Mouse (Mus musculus): ENCODE measurements around the gene Flt3l. TPM values are rescaled to one million over a fixed set of nuclear protein-coding genes. Genes with fewer than 3 reads are reported as not detected.
"Not testable (repeated sequence)": the region's sequence is repeated elsewhere in the genome, so short reads cannot be mapped to it uniquely, and the experiment has no call there.

The Flt3l gene
- polyA plus RNA-seq, 2 experiments: 3.3 to 12.4 TPM

DNA sequence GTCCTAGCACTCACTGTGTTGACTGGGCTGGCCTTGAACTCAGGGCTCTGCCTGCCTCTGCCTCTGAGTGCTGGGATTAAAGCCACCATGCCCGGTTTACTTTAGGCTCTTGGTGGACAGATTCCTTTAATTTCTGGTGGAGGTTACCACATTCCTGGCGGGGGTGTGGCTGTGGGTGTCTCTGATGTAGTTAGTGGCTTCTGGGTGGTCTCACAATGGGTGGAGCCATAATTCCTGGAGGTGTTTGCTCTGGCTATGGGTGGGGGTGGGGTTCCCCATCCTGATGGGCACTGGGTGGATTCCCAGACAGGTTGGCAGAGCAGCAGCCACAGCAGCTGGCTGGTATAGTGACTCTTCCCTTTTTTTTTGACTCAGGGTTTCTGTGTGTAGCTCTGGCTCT lies 24.3 kb downstream of the Flt3l start:
- no peaks in the 10 kb centered on the region for H3K36me3 ChIP-seq (ENCODE audit: control insufficient read depth, insufficient read depth, low read length)
- no peaks in the 10 kb centered on the region for H3K4me1 ChIP-seq (ENCODE audit: control insufficient read depth, insufficient read depth, low read length)
- H3K4me2 ChIP-seq (replicated peaks; ENCODE audit: low read depth, low read length, severe bottlenecking): no peak overlapping the region
- H3K27ac ChIP-seq (replicated peaks; ENCODE audit: low read depth, low read length): no peak overlapping the region
- no peak for TF ChIP-seq POLR2A (IDR thresholded peaks at IDR 0.05; ENCODE audit: borderline replicate concordance, extremely low read depth, insufficient read depth, insufficient read length)
- DNase-seq (ENCODE audit: low spot score): no peak
- no peaks in the 10 kb centered on the region for H3K27me3 ChIP-seq (ENCODE audit: control insufficient read depth, insufficient read depth, low read length)
- 39% methylated on average over 2 of the region's 2 CpGs for WGBS
- H3K9me3 ChIP-seq (ENCODE audit: control insufficient read depth, low read length): no peaks in the 10 kb centered on the region
- no peak overlapping the region for H3K9ac ChIP-seq (ENCODE audit: low read depth, low read length, severe bottlenecking)
- no peak overlapping the region for H3K4me3 ChIP-seq (replicated peaks; ENCODE audit: low read length)
- ATAC-seq (ENCODE audit: low FRiP score, low read depth): no peak

DNA sequence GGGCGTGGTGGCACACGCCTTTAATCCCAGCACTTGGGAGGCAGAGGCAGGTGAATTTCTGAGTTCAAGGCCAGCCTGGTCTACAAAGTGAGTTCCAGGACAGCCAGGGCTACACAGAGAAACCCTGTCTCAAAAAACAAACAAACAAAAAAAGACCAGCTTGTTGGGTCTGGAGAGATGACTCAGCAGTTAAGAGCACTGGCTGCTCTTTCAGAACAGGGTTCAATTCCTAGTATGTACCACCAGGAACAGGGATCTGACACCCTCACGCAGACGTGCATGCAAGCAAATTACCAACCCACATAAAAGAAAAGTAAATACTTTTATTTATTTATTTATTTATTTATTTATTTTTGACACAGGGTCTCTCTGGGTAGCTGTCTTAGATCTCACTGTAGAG lies 26.1 kb downstream of the Flt3l start:
- not testable (repeated sequence) for H3K4me3 ChIP-seq (replicated peaks; ENCODE audit: low read length); H3K36me3 ChIP-seq (ENCODE audit: control insufficient read depth, insufficient read depth, low read length); H3K27me3 ChIP-seq (ENCODE audit: control insufficient read depth, insufficient read depth, low read length); H3K9ac ChIP-seq (ENCODE audit: low read depth, low read length, severe bottlenecking); DNase-seq (ENCODE audit: low spot score); H3K4me2 ChIP-seq (replicated peaks; ENCODE audit: low read depth, low read length, severe bottlenecking); H3K27ac ChIP-seq (replicated peaks; ENCODE audit: low read depth, low read length); ATAC-seq (ENCODE audit: low FRiP score, low read depth); H3K4me1 ChIP-seq (ENCODE audit: control insufficient read depth, insufficient read depth, low read length); H3K9me3 ChIP-seq (ENCODE audit: control insufficient read depth, low read length)
- WGBS: 89% methylated on average over 4 of the region's 4 CpGs

DNA sequence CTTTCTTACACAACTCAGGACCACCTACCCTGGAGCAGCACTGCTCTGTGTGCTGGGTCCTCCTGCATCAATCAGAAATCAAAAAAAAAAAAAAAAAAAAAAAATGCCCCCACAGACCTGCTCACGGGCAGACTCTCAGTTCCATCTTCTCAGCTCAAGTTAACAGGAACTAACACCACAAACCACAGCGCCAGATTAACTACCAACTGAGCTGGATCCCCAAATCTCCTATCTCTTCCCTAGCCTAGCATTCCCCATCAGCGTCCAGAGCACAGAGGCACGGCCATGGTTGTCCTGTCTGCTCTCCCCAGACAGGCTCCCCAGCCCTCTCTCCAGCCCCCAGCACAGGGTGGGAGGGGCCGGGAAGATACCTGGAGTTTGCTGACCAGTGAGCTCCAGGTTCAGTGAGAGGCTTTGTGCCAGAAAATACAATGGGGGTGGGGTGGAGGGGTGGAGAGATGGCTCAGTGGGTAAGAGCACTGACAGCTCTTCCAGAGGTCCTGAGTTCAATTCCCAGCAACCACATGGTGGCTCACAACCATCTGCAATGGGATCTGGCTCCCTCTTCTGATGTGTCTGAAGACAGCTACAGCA lies 29.1 kb downstream of the Flt3l start:
- H3K9ac ChIP-seq (ENCODE audit: low read depth, low read length, severe bottlenecking): no peak overlapping the region
- peaks cover 21% of the 10 kb centered on the region for H3K4me1 ChIP-seq (ENCODE audit: control insufficient read depth, insufficient read depth, low read length)
- no peaks in the 10 kb centered on the region for H3K27me3 ChIP-seq (ENCODE audit: control insufficient read depth, insufficient read depth, low read length)
- no peaks in the 10 kb centered on the region for H3K9me3 ChIP-seq (ENCODE audit: control insufficient read depth, low read length)
- 59% methylated on average over 5 of the region's 5 CpGs for WGBS
- ATAC-seq (ENCODE audit: low FRiP score, low read depth) (no peak), DNase-seq (ENCODE audit: low spot score) (no peak)
- no peak for TF ChIP-seq POLR2A (IDR thresholded peaks at IDR 0.05; ENCODE audit: borderline replicate concordance, extremely low read depth, insufficient read depth, insufficient read length)
- no peak overlapping the region for H3K4me2 ChIP-seq (replicated peaks; ENCODE audit: low read depth, low read length, severe bottlenecking)
- no peak overlapping the region for H3K4me3 ChIP-seq (replicated peaks; ENCODE audit: low read length)
- H3K27ac ChIP-seq (replicated peaks; ENCODE audit: low read depth, low read length): no peak overlapping the region
- H3K36me3 ChIP-seq (ENCODE audit: control insufficient read depth, insufficient read depth, low read length): no peaks in the 10 kb centered on the region

DNA sequence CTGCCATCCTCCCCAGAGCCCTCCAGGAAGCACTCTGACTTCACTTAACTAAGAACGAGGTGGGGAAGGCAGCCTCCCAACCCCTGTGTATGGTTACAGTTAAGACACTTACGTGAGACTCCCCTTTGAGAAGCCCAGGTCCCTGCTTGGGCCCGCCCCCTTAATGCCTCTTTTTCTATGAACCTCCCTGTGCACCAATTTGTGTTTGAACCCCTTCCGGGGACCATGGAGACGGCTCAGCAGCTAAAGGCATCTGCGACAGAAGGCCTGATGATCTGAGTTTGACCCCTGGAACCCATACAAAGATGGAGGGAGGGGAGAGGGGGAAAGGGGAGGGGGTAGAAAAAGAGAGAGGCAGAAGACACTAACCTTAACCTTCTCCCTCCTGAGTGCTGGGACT lies 29.8 kb downstream of the Flt3l start:
- ATAC-seq (ENCODE audit: low FRiP score, low read depth) (no peak), DNase-seq (ENCODE audit: low spot score) (no peak)
- Histone ChIP-seq H3K4me2 (replicated peaks; ENCODE audit: low read depth, low read length, severe bottlenecking) (no peak overlapping the region), H3K27me3 (ENCODE audit: control insufficient read depth, insufficient read depth, low read length) (no peaks in the 10 kb centered on the region), H3K27ac (replicated peaks; ENCODE audit: low read depth, low read length) (no peak overlapping the region), H3K9ac (ENCODE audit: low read depth, low read length, severe bottlenecking) (no peak overlapping the region), H3K9me3 (ENCODE audit: control insufficient read depth, low read length) (no peaks in the 10 kb centered on the region), H3K36me3 (ENCODE audit: control insufficient read depth, insufficient read depth, low read length) (no peaks in the 10 kb centered on the region), H3K4me1 (ENCODE audit: control insufficient read depth, insufficient read depth, low read length) (peaks cover 21% of the 10 kb centered on the region), H3K4me3 (replicated peaks; ENCODE audit: low read length) (no peak overlapping the region)
- no peak for TF ChIP-seq POLR2A (IDR thresholded peaks at IDR 0.05; ENCODE audit: borderline replicate concordance, extremely low read depth, insufficient read depth, insufficient read length)
- 48% methylated on average over 6 of the region's 6 CpGs for whole genome bisulfite sequencing

DNA sequence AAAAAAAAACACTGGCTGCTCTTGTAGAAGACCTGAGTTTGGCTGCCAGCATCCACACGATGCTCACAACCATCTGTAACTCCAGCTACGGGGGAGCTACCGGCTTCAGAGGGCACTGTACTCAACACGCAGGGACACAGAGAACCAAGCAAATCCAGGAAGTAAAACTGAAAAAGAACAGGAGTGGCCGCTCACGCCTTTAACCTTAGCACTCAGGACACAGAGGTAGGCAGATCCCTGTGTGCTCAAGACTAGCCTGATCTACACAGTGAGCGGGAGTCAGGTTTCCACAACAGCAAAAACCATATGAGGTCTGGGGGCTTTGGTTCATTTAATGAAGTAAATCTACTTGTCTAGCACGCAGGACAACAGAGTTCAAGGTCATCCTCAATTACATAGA lies 30.7 kb downstream of the Flt3l start:
- Histone ChIP-seq H3K4me3 (replicated peaks; ENCODE audit: low read length) (no peak overlapping the region), H3K36me3 (ENCODE audit: control insufficient read depth, insufficient read depth, low read length) (no peaks in the 10 kb centered on the region), H3K4me1 (ENCODE audit: control insufficient read depth, insufficient read depth, low read length) (peaks cover 21% of the 10 kb centered on the region), H3K4me2 (replicated peaks; ENCODE audit: low read depth, low read length, severe bottlenecking) (no peak overlapping the region), H3K27me3 (ENCODE audit: control insufficient read depth, insufficient read depth, low read length) (no peaks in the 10 kb centered on the region), H3K9me3 (ENCODE audit: control insufficient read depth, low read length) (no peaks in the 10 kb centered on the region), H3K9ac (ENCODE audit: low read depth, low read length, severe bottlenecking) (no peak overlapping the region), H3K27ac (replicated peaks; ENCODE audit: low read depth, low read length) (no peak overlapping the region)
- DNase-seq (ENCODE audit: low spot score): no peak
- 74% methylated on average over 8 of the region's 8 CpGs for WGBS
- TF ChIP-seq POLR2A (IDR thresholded peaks at IDR 0.05; ENCODE audit: borderline replicate concordance, extremely low read depth, insufficient read depth, insufficient read length): no peak
- ATAC-seq (ENCODE audit: low FRiP score, low read depth): no peak

DNA sequence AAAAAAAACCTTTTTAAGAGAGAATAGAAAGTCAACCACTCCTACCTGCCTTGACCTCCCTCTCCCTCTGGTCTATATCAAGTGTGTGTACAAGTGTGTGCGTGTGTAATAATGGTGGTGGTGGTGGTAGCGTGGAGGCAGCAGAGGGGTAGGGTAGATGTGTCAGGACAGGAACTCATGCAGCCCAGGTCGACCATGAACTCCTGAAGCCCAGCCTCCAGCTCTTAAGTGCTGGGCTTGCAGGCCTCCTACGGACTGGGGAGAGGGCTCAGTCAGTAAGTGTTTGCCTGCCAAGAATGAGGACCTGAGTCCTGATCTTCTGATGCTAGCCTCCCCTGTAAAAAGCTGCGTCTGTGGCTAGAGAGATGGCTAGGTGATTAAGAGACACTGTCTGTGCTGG lies 31.3 kb downstream of the Flt3l start:
- 75% methylated on average over 5 of the region's 5 CpGs for WGBS
- Histone ChIP-seq H3K9ac (ENCODE audit: low read depth, low read length, severe bottlenecking) (no peak overlapping the region), H3K27ac (replicated peaks; ENCODE audit: low read depth, low read length) (no peak overlapping the region), H3K4me1 (ENCODE audit: control insufficient read depth, insufficient read depth, low read length) (peaks cover 21% of the 10 kb centered on the region), H3K4me3 (replicated peaks; ENCODE audit: low read length) (no peak overlapping the region), H3K9me3 (ENCODE audit: control insufficient read depth, low read length) (no peaks in the 10 kb centered on the region), H3K36me3 (ENCODE audit: control insufficient read depth, insufficient read depth, low read length) (no peaks in the 10 kb centered on the region), H3K4me2 (replicated peaks; ENCODE audit: low read depth, low read length, severe bottlenecking) (no peak overlapping the region), H3K27me3 (ENCODE audit: control insufficient read depth, insufficient read depth, low read length) (no peaks in the 10 kb centered on the region)
- ATAC-seq (ENCODE audit: low FRiP score, low read depth) (no peak), DNase-seq (ENCODE audit: low spot score) (no peak)
- TF ChIP-seq POLR2A (IDR thresholded peaks at IDR 0.05; ENCODE audit: borderline replicate concordance, extremely low read depth, insufficient read depth, insufficient read length): no peak
